Mouse (Mus musculus): ENCODE measurements around the gene Zfp94. TPM values are rescaled to one million over a fixed set of nuclear protein-coding genes. Genes with fewer than 3 reads are reported as not detected.

Gene Zfp94
- polyA plus RNA-seq, 1 experiment from 2014 or later = 3.2 TPM

- Histone ChIP-seq H3K9ac (ENCODE audit: low read depth, low read length) (no peak overlapping the region), H3K4me3 (ENCODE audit: low read depth, low read length) (no peak overlapping the region), H3K36me3 (ENCODE audit: control insufficient read depth, insufficient read depth) (no peaks in the 10 kb centered on the region), H3K27me3 (replicated peaks; ENCODE audit: control insufficient read depth, insufficient read depth, low read length) (peaks cover 42% of the 10 kb centered on the region), H3K9me3 (ENCODE audit: control insufficient read depth) (peaks cover 8% of the 10 kb centered on the region), H3K4me2 (replicated peaks; ENCODE audit: low read depth) (no peak overlapping the region), H3K27ac (ENCODE audit: low read depth, low read length) (no peak overlapping the region), H3K4me1 (replicated peaks; ENCODE audit: control insufficient read depth, insufficient read depth, low read length) (no peaks in the 10 kb centered on the region)
- WGBS = 77% methylated on average over 6 of the region's 6 CpGs
- TF ChIP-seq CTCF (IDR thresholded peaks at IDR 0.05; ENCODE audit: low read depth) = no peak
- no peak for ATAC-seq
Observed at GRCm38 (mm10) chr7:24325197-24325596, 8.7 kb upstream of the Zfp94 start.

GRCm38 (mm10) chr7:24322593-24322992 lies 6.1 kb upstream of the Zfp94 start:
- Histone ChIP-seq H3K27me3 (replicated peaks; ENCODE audit: control insufficient read depth, insufficient read depth, low read length) (peaks cover 51% of the 10 kb centered on the region), H3K4me2 (replicated peaks; ENCODE audit: low read depth) (no peak overlapping the region), H3K27ac (ENCODE audit: low read depth, low read length) (no peak overlapping the region), H3K4me1 (replicated peaks; ENCODE audit: control insufficient read depth, insufficient read depth, low read length) (no peaks in the 10 kb centered on the region), H3K9me3 (ENCODE audit: control insufficient read depth) (peaks cover 8% of the 10 kb centered on the region), H3K36me3 (ENCODE audit: control insufficient read depth, insufficient read depth) (no peaks in the 10 kb centered on the region), H3K9ac (ENCODE audit: low read depth, low read length) (no peak overlapping the region), H3K4me3 (ENCODE audit: low read depth, low read length) (no peak overlapping the region)
- TF ChIP-seq CTCF (IDR thresholded peaks at IDR 0.05; ENCODE audit: low read depth) = no peak
- 68% methylated on average over 4 of the region's 4 CpGs for WGBS
- no peak for ATAC-seq

- Histone ChIP-seq H3K9ac (ENCODE audit: low read depth, low read length) (no peak overlapping the region), H3K4me3 (ENCODE audit: low read depth, low read length) (no peak overlapping the region), H3K27ac (ENCODE audit: low read depth, low read length) (no peak overlapping the region), H3K9me3 (ENCODE audit: control insufficient read depth) (no peaks in the 10 kb centered on the region), H3K27me3 (replicated peaks; ENCODE audit: control insufficient read depth, insufficient read depth, low read length) (peaks cover 28% of the 10 kb centered on the region), H3K4me1 (replicated peaks; ENCODE audit: control insufficient read depth, insufficient read depth, low read length) (no peaks in the 10 kb centered on the region; the same call in 1 of the 2 replicates), H3K36me3 (ENCODE audit: control insufficient read depth, insufficient read depth) (no peaks in the 10 kb centered on the region), H3K4me2 (replicated peaks; ENCODE audit: low read depth) (no peak overlapping the region)
- WGBS = 58% methylated on average over 6 of the region's 6 CpGs
- TF ChIP-seq CTCF (IDR thresholded peaks at IDR 0.05; ENCODE audit: low read depth) = no peak
- ATAC-seq = no peak
Observed at GRCm38 (mm10) chr7:24318942-24319341, 2.5 kb upstream of the Zfp94 start.

- peak; percentile 53 for ATAC-seq
- 21% methylated on average over 29 of the region's 29 CpGs for WGBS
- H3K27ac ChIP-seq (ENCODE audit: low read depth, low read length) = no peak overlapping the region
Observed at GRCm38 (mm10) chr7:24315726-24316566, 520 bp downstream of the Zfp94 start.

GRCm38 (mm10) chr7:24300771-24301282 lies 15.6 kb downstream of the Zfp94 start, which contains the start of gene Zfp61:
Gene Zfp61, minus strand, starts transcription at chr7:24301232.
- ATAC-seq = peak; percentile 48; the same call in 1 of the 2 replicates
- Histone ChIP-seq H3K9ac (ENCODE audit: low read depth, low read length) (no peak within 1 kb of the TSS), H3K36me3 (ENCODE audit: control insufficient read depth, insufficient read depth) (peaks cover 19% of the 10 kb centered on the region; the same call in 1 of the 2 replicates), H3K27me3 (replicated peaks; ENCODE audit: control insufficient read depth, insufficient read depth, low read length) (no peaks in the 10 kb centered on the region), H3K9me3 (ENCODE audit: control insufficient read depth) (no peaks in the 10 kb centered on the region), H3K4me2 (replicated peaks; ENCODE audit: low read depth) (peak within 1 kb of the TSS; percentile 94), H3K4me3 (ENCODE audit: low read depth, low read length) (peak within 1 kb of the TSS; percentile 72), H3K27ac (ENCODE audit: low read depth, low read length) (no peak within 1 kb of the TSS), H3K4me1 (replicated peaks; ENCODE audit: control insufficient read depth, insufficient read depth, low read length) (0 out of 2 replicates have a peak, but pooled peaks cover 3% of the 10 kb centered on the region)
- WGBS = 3% methylated on average over 13 of the region's 13 CpGs
- no peak for TF ChIP-seq CTCF (IDR thresholded peaks at IDR 0.05; ENCODE audit: low read depth)

More at GRCm38 (mm10) chr7:24315726-24316566, 520 bp downstream of the Zfp94 start:
- Histone ChIP-seq H3K9ac (ENCODE audit: low read depth, low read length) (peak overlapping the region; percentile 53), H3K4me1 (replicated peaks; ENCODE audit: control insufficient read depth, insufficient read depth, low read length) (no peaks in the 10 kb centered on the region; the same call in 1 of the 2 replicates), H3K27me3 (replicated peaks; ENCODE audit: control insufficient read depth, insufficient read depth, low read length) (peaks cover 25% of the 10 kb centered on the region), H3K4me2 (replicated peaks; ENCODE audit: low read depth) (peak overlapping the region; percentile 78), H3K36me3 (ENCODE audit: control insufficient read depth, insufficient read depth) (no peaks in the 10 kb centered on the region; the same call in 1 of the 2 replicates), H3K9me3 (ENCODE audit: control insufficient read depth) (no peaks in the 10 kb centered on the region), H3K4me3 (ENCODE audit: low read depth, low read length) (peak overlapping the region; percentile 55)
- TF ChIP-seq CTCF (IDR thresholded peaks at IDR 0.05; ENCODE audit: low read depth) = no peak

GRCm38 (mm10) chr7:24299823-24300481 lies 16.5 kb downstream of the Zfp94 start:
- no peak for ATAC-seq

More at GRCm38 (mm10) chr7:24299823-24300481, 16.5 kb downstream of the Zfp94 start:
- H3K4me1 ChIP-seq (replicated peaks; ENCODE audit: control insufficient read depth, insufficient read depth, low read length) = 0 out of 2 replicates have a peak, but pooled peaks cover 3% of the 10 kb centered on the region
- H3K27me3 ChIP-seq (replicated peaks; ENCODE audit: control insufficient read depth, insufficient read depth, low read length) = no peaks in the 10 kb centered on the region
- H3K9ac ChIP-seq (ENCODE audit: low read depth, low read length) = no peak overlapping the region
- H3K36me3 ChIP-seq (ENCODE audit: control insufficient read depth, insufficient read depth) = peaks cover 28% of the 10 kb centered on the region; the same call in 1 of the 2 replicates
- no peaks in the 10 kb centered on the region for H3K9me3 ChIP-seq (ENCODE audit: control insufficient read depth)
- peak overlapping the region; percentile 72 for H3K4me3 ChIP-seq (ENCODE audit: low read depth, low read length)
- H3K27ac ChIP-seq (ENCODE audit: low read depth, low read length) = no peak overlapping the region
- H3K4me2 ChIP-seq (replicated peaks; ENCODE audit: low read depth) = peak overlapping the region; percentile 94
- 3% methylated on average over 18 of the region's 18 CpGs for WGBS
- TF ChIP-seq CTCF (IDR thresholded peaks at IDR 0.05; ENCODE audit: low read depth) = no peak

All from intestine, postnatal 0 days (tissue).